Mouse (Mus musculus) embryonic stem cell, embryonic (primary cell): ENCODE results near the gene Cops7b.

Experiments
- CTCF ChIA-PET, 4 experiments: fragments of 300-600 bp in 2 of 4; fragments of 350-600 bp in 2 of 4; sonication (Branson Sonifier 250); formaldehyde crosslinking; loops; one replicate each; lab custom pipeline; 2022; ENCODE audit warnings: inconsistent platforms in 2 of 4; lab: Charles Lee
- POLR2A ChIA-PET, 4 experiments: fragments of 300-600 bp in 2 of 4; fragments of 350-600 bp in 2 of 4; sonication (Branson Sonifier 250); formaldehyde crosslinking; loops; one replicate each; lab custom pipeline; 2022; ENCODE audit warnings: antibody characterized with exemption in 4 of 4, inconsistent platforms in 1 of 4; lab: Charles Lee

Cops7b gene

DNA sequence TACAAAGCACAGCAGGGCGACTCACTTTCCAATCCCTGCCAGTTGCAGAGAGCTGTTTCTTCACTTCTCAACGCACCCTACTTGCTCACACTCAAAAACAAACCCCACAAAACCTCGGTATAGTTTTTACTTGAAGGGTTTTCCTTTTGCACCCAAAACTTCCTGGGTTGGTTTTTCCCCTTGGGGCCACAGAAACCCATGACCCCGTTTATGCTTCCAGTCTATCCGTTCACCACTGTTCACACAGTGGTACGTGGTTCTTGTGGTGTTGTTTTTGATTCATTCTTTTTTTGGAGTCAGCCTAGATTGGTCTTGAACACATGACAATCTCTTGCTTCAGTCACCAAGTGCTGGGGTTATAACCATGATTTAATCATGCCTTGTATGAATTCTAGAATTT is 2.3 kb upstream of the Cops7b start:
- ChIA-PET CTCF (interaction anchor here in 1 of 4 experiments (1.0 kb wide), 1 partner anchor 22 kb away, joined by 3 read pairs; no protein-coding TSS in a partner anchor), POLR2A (interaction anchor here in 2 of 4 experiments (0.7 to 1.6 kb wide), 3 partner anchors 14 to 49 kb away, joined by 3 read pairs; no protein-coding TSS in a partner anchor)

DNA sequence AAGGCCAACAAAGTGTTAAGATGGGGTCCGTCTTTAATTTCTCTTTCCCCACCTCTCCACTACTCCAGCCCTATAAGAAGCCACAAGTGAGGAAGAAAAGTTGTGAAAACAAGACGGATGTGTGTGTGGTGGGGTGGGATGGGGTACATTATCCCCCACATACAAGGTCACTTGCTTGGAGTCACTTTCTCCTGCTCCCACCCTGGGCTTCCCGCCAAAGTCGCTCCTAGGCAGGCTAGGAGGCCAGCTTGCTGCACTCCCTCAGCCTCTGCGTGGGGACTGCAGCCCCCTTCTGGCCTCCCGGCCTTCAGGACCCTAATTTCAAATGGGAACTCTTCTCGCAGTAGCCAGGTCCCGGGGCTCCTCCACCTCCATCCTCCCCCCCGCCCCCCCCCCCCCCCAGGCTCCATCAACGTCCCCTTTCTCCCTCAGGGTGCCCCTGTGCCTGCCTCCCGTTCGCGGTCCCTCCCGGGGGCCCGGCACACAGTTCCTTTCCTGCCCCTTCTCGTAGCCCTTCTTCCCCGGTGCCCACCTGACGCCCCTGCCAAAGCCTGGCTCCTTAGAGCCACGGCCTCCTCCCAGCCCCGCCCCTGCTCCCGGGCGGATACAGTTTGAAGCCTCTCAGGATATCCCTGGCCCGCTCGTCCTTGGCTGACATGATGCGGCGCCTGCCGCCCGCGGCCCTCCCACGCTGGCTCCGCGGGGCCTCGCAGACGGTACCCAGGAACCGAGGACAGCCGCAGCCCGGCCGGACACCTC is 833 bp upstream of the Cops7b start:
- POLR2A ChIA-PET, result interaction anchor here in 3 of 4 experiments (0.6 to 2.2 kb wide), 48 partner anchors 8 to 1174 kb away, joined by 3 to 34 read pairs (median 4); partner anchors contain the start of genes Ncl (in 3 of the 3), Ptma (in 3 of the 3) and Atg16l1 (in 1 of the 3)
- CTCF ChIA-PET, result interaction anchor here in 2 of 4 experiments (0.6 to 1.5 kb wide), 4 partner anchors 17 to 193 kb away, joined by 3 to 5 read pairs (median 4); no protein-coding TSS in a partner anchor

DNA sequence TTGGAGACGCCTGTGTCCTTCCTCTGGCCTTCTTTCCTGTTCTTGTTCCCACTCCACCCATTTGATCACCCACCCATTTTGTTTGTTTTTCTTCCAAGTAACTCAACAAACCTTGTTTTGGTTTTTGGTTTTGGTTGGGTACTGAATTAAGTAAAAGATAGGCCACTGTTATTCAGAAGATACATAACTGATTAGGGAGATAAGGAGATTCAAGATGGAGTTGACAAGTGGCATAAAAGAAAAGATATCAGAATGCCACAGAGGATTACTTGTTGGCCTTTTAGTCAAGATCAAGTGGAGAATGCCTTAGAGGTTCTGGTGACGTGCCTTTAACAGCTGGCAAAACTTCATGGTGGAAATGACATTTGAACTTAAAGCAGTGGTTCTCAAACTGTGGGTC is 1.0 kb downstream of the Cops7b start:
- ChIA-PET POLR2A (interaction anchor here in 2 of 4 experiments (0.6 to 2.0 kb wide), 4 partner anchors 22 to 109 kb away, joined by 3 to 11 read pairs (median 3); no protein-coding TSS in a partner anchor), CTCF (no interaction called here)

DNA sequence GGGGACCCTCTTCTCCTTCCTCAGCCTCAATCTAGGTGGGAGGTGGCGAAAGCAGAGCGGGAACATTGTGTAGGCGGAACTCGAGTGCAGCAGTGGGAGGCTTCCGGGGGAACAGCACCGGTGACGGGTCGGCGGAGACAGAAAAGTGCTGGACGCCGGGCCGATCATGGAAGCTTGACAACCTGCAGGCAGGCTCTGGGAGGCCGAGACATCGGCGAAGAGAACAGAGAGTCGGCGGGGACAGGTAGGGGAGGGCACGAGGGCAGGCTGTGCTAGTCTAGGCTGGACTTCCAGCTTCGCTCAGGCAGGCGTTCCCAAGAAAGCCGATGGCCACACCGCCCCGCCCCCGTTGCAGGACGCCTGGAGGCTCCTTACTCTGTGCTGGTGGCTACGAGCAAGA is 4.3 kb downstream of the Cops7b start:
- CTCF ChIA-PET, result interaction anchor here in 2 of 4 experiments (0.6 to 1.6 kb wide), 4 partner anchors 11 to 215 kb away, joined by 3 read pairs; no protein-coding TSS in a partner anchor
- POLR2A ChIA-PET, result interaction anchor here (0.6 to 1.2 kb wide), 13 partner anchors 9 to 209 kb away, joined by 3 to 5 read pairs (median 3); partner anchors contain the start of gene Ptma (in 1 of the 4)

DNA sequence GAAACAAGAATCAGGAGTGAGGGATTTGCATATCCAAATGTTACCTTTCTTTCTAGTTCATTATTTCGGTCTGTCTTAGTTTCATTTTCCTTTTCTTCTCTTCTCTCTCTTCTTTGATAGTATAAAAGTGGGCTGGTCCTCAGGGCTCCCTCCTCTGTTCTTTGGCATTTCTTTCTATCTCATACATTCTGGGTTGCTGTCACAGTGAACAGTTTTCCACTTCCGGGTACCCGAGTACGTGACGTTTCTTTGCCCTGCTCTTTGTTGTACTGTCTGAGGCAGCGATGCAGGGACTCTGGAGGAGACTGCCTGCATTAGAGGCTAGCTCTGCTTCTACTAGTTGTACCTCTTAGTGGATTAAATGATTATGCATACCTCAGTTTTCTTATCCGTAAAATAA is 11.8 kb downstream of the Cops7b start:
- CTCF ChIA-PET, result no interaction called here
- POLR2A ChIA-PET, result interaction anchor here in 1 of 4 experiments (1.8 kb wide), 1 partner anchor 68 kb away, joined by 5 read pairs; the partner anchor contains the start of gene Ptma

DNA sequence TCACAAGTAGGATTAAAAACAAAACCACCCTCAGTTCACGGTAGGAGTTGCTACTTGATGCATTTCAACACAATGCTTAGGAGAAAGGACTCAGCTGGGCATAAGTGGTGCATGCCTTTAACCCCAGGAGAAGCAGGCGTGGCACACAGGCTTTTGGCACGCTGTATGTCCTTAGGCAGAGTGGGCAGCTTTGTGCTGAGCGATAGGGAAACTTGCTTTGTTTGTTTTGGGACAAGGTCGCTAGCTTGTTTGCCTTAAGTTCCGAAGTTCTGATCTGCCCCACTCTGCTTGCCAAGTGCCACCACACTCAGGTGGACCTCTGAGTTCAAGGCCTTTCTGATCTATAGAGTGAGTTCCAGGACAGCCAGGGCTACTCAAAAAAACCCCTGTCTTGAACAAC is 12.6 kb downstream of the Cops7b start:
- ChIA-PET CTCF (no interaction called here), POLR2A (interaction anchor here in 2 of 4 experiments (1.0 to 1.8 kb wide), 5 partner anchors 8 to 114 kb away, joined by 3 to 5 read pairs (median 4); partner anchors contain the start of genes Pde6d (in 1 of the 2) and Ptma (in 1 of the 2))

DNA sequence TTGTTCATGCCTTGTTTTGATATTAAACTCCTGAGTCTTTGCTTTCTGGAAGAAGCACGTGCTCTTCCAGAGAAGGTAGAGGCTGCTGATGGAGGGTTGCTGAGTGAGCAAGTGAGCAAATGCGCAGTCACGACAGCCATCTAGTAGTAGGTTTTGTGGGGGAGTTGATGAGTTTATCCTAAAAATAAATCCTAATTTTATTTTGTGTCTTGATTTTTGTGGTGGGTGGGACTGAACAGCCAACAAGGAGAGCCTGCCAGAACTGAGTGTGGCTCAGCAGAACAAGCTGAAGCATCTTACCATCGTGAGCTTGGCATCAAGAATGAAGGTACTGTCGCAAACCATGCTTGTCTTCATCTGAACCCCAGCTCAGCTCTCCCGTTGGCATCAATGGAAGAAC is 13.8 kb downstream of the Cops7b start:
- CTCF ChIA-PET, result interaction anchor here in 1 of 4 experiments (0.6 kb wide), 1 partner anchor 11 kb away, joined by 4 read pairs; no protein-coding TSS in a partner anchor
- POLR2A ChIA-PET, result interaction anchor here in 3 of 4 experiments (0.6 to 1.8 kb wide), 7 partner anchors 10 to 115 kb away, joined by 3 to 5 read pairs (median 4); partner anchors contain the start of genes Pde6d (in 1 of the 3) and Ptma (in 1 of the 3)

DNA sequence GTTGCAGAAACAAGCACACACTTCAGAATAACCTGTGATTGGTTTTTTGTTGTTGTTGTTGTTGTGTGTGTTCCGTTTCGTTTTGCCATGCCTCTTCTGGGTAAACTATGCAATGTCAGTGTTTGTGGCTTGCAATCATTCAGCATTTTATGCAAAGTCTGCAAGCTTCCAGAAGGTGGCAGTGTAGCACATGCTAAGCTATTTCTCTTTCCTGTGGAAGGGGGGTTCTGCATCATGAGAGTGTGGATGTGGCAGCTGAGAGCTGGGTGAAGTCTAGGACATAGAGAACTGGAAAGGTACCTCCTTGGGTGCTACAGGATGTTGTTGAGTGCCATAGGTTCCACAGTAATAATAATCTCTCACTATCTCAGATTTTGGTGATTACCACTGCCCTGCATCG is 15.8 kb downstream of the Cops7b start:
- ChIA-PET POLR2A (interaction anchor here (0.6 to 1.9 kb wide), 11 partner anchors 10 to 436 kb away, joined by 3 to 5 read pairs (median 3); partner anchors contain the start of genes Ncl (in 1 of the 4), Pde6d (in 1 of the 4) and Ptma (in 1 of the 4)), CTCF (interaction anchor here (0.5 to 2.3 kb wide), 28 partner anchors 10 to 1440 kb away, joined by 3 to 13 read pairs (median 4); partner anchors contain the start of genes Cops7b (in 1 of the 4), Nppc (in 1 of the 4) and Pde6d (in 1 of the 4))

DNA sequence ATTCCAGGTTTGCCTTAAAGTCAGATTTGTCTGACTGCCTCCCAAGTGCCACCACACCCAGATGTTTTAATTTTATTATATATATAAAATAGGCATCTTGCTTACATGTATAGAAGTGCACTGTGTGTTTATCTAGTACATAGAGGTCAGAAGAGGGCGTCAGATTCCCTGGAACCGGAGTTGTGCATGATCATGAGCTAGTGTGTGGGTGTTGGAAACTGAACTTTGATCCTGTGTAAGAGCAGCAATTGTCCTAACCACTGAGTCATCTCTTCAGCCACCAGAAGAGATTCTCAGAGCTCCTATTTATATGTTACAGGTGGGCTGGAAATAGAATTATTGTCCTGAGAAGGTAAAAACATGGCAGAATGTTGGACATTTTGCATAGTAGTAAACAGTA is 17.4 kb downstream of the Cops7b start:
- POLR2A ChIA-PET, result interaction anchor here in 2 of 4 experiments (0.6 to 1.9 kb wide), 4 partner anchors 13 to 240 kb away, joined by 3 to 5 read pairs (median 4); partner anchors contain the start of genes Ncl (in 1 of the 2) and Ptma (in 1 of the 2)
- CTCF ChIA-PET, result interaction anchor here in 3 of 4 experiments (0.6 to 2.2 kb wide), 4 partner anchors 13 to 194 kb away, joined by 3 to 8 read pairs (median 3); no protein-coding TSS in a partner anchor

DNA sequence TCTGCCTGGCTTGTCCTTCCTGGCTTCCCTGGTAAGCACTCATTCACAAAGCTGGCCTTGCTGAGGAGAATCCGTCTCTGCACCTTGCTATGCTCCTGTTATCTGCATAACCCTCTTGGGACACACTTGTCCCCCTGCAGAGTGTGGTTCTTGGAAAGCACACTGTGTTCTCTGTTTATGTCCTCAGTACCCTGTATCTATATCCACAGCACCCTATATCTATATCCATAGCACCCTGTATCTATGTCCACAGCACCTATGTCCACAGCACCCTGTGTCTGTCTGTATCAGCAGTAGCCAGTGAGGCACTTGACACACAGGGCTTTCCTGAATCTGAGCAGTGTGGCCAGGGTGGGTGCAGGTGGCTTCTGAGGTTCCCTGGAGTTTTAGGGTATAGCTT is 28.2 kb downstream of the Cops7b start:
- CTCF ChIA-PET, result interaction anchor here in 1 of 4 experiments (1.7 to 3.2 kb wide), 2 partner anchors 12 to 110 kb away, joined by 4 to 13 read pairs; no protein-coding TSS in a partner anchor
- POLR2A ChIA-PET, result interaction anchor here in 1 of 4 experiments (0.6 to 1.3 kb wide), 3 partner anchors 74 to 252 kb away, joined by 3 to 4 read pairs (median 3); partner anchors contain the start of genes Ncl and Ptma

DNA sequence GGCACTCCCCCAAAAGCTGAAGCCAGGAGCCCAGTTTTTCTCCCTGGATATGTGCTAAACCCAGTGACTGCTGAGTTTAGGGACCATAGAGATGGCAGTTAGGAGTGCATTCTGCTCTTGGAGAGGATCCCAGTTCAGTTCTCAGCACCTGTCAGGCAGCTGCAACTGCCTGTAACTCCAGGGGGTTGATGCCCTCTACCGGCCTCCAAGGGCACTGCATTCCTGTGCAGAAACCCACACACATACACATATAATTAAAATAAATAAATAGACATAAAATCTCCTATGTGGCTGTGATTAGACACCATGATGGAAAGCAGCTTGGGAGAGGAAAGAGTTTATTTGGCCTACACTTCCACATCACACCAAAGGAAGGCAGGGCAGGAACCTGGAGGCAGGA is 29.4 kb downstream of the Cops7b start:
- ChIA-PET POLR2A (interaction anchor here in 3 of 4 experiments (0.5 to 1.4 kb wide), 7 partner anchors 9 to 573 kb away, joined by 3 to 5 read pairs (median 3); partner anchors contain the start of genes Pde6d (in 1 of the 3) and Ptma (in 1 of the 3)), CTCF (interaction anchor here (0.6 to 3.2 kb wide), 19 partner anchors 10 to 636 kb away, joined by 3 to 13 read pairs (median 3); no protein-coding TSS in a partner anchor)

DNA sequence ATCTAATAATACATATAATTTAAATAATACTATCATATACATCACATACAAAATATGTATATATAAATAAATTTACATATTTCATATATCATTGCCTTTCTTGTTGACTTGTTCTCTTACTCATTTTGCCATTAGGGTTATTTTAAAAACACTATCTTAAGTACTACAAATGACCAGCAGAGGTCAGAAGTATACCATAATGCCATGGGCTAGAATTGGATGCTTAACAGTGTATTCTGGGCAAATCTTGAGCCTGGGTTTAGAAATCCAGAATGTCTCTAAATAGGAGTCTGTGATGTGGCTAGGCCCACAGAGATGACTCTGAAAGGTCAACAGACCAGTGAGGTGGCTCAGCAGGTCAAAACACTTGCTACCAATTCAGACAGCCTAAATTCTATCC is 31.6 kb downstream of the Cops7b start:
- ChIA-PET CTCF (interaction anchor here in 2 of 4 experiments (0.6 to 2.1 kb wide), 6 partner anchors 11 to 445 kb away, joined by 3 to 6 read pairs (median 4); no protein-coding TSS in a partner anchor), POLR2A (interaction anchor here in 1 of 4 experiments (1.3 kb wide), 1 partner anchor 38 kb away, joined by 3 read pairs; no protein-coding TSS in a partner anchor)

DNA sequence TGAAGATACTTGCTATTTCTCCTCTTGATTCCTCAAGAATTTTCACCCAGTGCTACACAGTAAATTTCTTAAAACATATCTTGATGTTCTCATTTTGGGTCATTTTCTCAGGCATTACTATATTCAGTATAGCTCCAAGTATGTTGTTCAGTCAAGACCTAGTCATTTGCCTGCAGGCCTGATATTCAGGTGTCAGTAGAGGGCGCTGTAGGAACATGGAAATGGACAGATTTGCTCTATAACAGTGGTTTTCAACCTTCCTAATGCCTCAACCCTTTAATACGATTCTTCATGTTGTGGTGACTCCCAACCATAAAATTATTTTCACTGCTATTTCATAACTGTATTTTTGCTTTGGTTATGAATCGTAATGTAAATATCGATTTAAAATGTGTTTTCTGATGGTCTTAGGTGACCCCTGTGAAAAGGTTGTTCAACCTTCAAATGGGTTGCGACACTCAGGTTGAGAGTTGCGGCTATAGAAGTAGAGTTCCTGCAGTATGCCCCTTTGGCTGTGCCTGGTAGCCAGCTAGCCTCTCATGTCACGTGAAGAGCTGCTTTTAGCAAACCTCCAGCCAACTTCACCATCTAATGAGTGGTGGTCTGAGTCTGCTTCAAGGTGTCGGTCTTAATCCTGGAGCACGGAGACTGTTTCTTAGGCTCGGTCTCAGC is 35.9 kb downstream of the Cops7b start:
- ChIA-PET CTCF (interaction anchor here (0.5 to 1.9 kb wide), 44 partner anchors 9 to 1269 kb away, joined by 3 to 21 read pairs (median 4); no protein-coding TSS in a partner anchor), POLR2A (interaction anchor here in 2 of 4 experiments (0.5 to 0.9 kb wide), 2 partner anchors 16 to 438 kb away, joined by 3 read pairs; no protein-coding TSS in a partner anchor)

DNA sequence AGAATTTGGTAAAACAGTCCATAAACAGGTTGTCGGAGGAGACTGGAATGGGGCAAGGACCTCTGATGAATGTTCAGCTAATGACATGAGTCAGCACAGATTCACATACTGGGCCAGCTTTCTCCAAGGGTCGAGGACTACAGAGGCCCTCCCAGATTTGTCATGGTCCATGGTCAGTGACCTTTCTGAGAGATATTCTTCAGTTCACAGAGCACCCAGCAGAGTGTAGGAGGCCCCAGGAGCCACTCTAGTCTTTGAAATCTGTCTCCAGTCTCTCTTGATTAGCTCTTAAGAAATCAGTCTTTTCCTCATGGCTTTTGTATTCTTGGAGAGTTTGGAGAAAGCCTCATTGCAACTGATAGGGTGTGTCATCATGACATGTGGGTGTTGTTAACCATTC is 39.6 kb downstream of the Cops7b start:
- POLR2A ChIA-PET, result interaction anchor here in 1 of 4 experiments (1.3 kb wide), 1 partner anchor 12 kb away, joined by 4 read pairs; no protein-coding TSS in a partner anchor

DNA sequence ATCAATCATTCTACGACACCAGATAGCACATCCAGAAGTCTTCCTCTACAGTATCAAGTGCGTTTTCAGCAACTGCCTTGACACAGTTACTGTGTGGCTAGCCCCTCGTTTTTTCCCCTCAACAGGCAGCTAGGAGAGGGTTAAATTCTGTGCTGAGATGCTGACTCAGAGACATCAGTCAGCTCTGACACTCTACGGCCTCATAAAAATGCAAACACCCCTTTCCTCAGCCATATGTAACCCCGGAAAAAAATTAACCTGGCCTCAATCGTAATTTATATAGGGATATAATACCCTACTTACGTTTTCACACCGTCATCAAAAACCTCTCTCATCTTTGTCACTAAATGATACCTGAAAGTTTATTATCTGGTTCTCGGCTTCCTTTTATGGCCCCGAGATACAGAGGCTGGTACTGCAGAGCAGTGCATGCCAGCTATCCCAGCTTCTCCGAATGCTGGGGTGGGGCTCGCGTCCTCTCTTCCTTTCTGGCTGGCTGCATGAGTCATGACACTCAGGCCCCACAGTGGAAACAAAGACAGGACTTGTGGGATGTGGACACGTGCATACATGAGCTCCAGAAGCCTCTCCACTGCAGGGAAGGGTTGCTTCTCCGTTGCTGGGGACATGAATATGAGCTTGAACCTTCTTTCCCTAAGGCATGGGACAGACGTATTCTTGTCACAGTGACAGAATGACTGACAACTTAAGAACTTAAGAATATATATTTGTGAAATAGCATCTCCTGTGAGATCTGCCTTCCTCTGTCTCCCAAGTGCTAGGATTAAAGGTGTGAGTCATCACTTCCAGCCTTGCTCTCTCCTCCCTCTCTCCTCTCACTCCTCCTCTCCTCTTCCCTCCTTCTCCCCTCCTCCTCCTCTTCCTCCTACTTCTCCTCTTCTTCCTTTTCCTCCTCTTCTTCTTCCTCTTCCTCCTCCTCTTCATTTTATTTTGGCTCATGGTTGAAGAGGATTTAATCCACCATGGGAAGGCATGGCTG is 40.6 kb downstream of the Cops7b start:
- POLR2A ChIA-PET, result no interaction called here
- CTCF ChIA-PET, result interaction anchor here in 2 of 4 experiments (0.5 to 1.2 kb wide), 3 partner anchors 74 to 291 kb away, joined by 3 to 4 read pairs (median 3); no protein-coding TSS in a partner anchor

More for the DNA sequence above, 39.6 kb downstream of the Cops7b start:
- CTCF ChIA-PET, result interaction anchor here in 2 of 4 experiments (0.8 to 1.2 kb wide), 4 partner anchors 10 to 233 kb away, joined by 3 to 5 read pairs (median 4); no protein-coding TSS in a partner anchor

DNA sequence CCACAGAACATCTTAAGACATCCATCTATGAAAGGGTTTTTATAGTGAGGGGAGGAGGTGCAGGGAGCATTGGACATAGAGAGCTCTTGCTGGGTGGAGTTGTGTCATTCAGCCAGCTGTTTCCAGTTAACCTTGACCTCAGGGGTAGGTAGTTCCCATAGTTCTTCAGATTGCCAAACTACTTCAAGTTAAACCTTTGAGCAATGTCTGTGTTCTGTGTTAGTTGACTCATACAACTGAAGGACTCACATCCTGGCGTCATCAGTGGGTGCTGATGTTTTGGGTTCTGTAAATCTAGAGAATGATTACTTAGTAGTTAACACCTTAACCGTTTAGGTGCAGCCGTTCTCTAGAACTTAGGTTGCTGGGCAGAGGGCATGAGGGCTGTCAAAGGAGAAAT is 45.6 kb downstream of the Cops7b start:
- ChIA-PET CTCF (interaction anchor here in 2 of 4 experiments (0.6 to 2.1 kb wide), 2 partner anchors 10 to 124 kb away, joined by 3 to 4 read pairs; no protein-coding TSS in a partner anchor), POLR2A (interaction anchor here in 2 of 4 experiments (0.6 kb wide), 3 partner anchors 30 to 1860 kb away, joined by 3 to 6 read pairs (median 3); no protein-coding TSS in a partner anchor)
